Mouse (Mus musculus) spleen, postnatal 4 days (tissue): ENCODE data around the gene Olfr1023.

Experiments used
- DNase-seq, 2 experiments: peaks; one replicate each; pipeline ENCODE4 v3.0.0; 2022; ENCODE audit warnings: low spot score in 2 of 2

The Olfr1023 gene

GRCm38 (mm10) chr2:85885340-85885739 is at the start of gene Olfr1023:
Gene Olfr1023 (plus strand): TSS chr2:85885640.
- no peak for DNase-seq

GRCm38 (mm10) chr2:85845383-85845782 is 40.1 kb upstream of the Olfr1023 start, which contains the start of gene Olfr1019:
Gene Olfr1019 (minus strand): TSS chr2:85845483.
- no peak for DNase-seq

GRCm38 (mm10) chr2:85846730-85847129 is 38.7 kb upstream of the Olfr1023 start, which contains the start of gene Olfr1020:
Gene Olfr1020 (plus strand): TSS chr2:85847030.
- DNase-seq, result no peak

GRCm38 (mm10) chr2:85868294-85868693 is 17.1 kb upstream of the Olfr1023 start, which contains the start of gene Olfr1022:
Gene Olfr1022 (plus strand): TSS chr2:85868594.
- DNase-seq, result no peak

- DNase-seq, result no peak
Observed at GRCm38 (mm10) chr2:85904952-85905351, 19.5 kb downstream of the Olfr1023 start, which contains the start of gene Olfr1024. Gene Olfr1024 (minus strand): TSS chr2:85905052.

- DNase-seq, result no peak
Observed at GRCm38 (mm10) chr2:85913197-85913596, 27.8 kb downstream of the Olfr1023 start.

- DNase-seq, result no peak
Observed at GRCm38 (mm10) chr2:85914893-85915292, 29.5 kb downstream of the Olfr1023 start, which contains the start of gene Olfr1025-ps1. Gene Olfr1025-ps1 (plus strand): TSS chr2:85915193.

GRCm38 (mm10) chr2:85921258-85921657 is 35.8 kb downstream of the Olfr1023 start, which contains the start of gene Olfr1026:
Gene Olfr1026 (plus strand): TSS chr2:85921558.
- DNase-seq, result no peak
